Mouse (Mus musculus) hematopoietic multipotent progenitor cell, adult 10-12 weeks (in vitro differentiated cells): Measurements from ENCODE around the gene Tmem26. TPM values are rescaled to one million over a fixed set of nuclear protein-coding genes. Genes with fewer than 3 reads are reported as not detected.

ENCODE experiments used
- polyA plus RNA-seq: library from polyadenylated mRNA; stranded (reverse); fragments of >175 nt; gene quantifications from 2 replicates; pipeline ENCODE4 v1.2.3, GENCODE M21; 2012; ENCODE audit warnings: low replicate concordance

Tmem26 gene
- 6.8 and 12.3 TPM in 2 replicates for polyA plus RNA-seq

DNA sequence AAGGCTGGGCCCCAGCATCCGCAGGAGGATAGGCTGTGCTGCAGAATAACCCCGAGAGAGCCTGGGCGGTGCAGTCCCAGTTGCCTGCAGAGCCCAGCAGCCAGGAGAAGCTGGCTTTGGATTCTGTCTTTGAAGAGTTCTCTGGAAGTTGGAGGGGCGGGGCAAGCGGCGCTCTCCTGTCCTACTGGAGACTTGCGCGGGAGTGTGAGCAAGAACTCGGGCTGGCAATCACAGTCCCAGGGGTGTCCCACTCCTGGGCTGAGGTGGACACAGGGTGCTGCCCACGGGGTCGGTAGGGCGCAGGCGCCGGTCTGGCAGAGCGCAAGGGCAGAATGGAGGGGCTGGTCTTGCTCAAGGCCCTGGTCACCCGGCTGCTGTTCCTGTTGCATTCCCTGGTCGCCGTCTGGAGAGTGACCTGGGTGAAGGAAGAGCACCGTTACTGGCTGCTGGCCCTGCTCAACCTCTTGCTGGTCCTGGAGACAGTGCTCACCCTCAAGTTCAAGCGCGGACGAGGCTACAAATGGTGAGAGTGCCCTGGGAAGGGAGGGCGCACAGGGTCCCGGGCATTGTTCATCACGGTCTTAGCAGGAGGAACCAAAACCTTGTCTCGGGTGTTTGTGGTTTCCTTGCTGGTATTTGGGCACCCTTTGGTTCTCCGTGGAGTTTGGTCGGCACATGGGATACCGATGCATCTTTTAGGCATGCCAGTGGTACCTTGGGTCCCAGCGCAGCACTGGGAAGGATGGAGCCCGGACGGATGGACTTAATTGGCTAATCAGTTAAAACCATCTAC lies at the start of gene Tmem26:
Tmem26 (plus strand) TSS at position 79 of the 793 bp plus-strand sequence.

Other genes with a start within 250 kb of the Tmem26 start
- gene Cabcoco1, start 181.8 kb upstream of the Tmem26 start, polyA plus RNA-seq = 0.14 and 0.19 TPM in 2 replicates